Mouse (Mus musculus) embryonic facial prominence, embryonic 10.5 days (tissue): Measurements from ENCODE around the gene Sstr3. TPM values are rescaled to one million over a fixed set of nuclear protein-coding genes. Genes with fewer than 3 reads are reported as not detected.

Experiments used
- DNase-seq: peaks from one replicate; pipeline ENCODE4 v3.0.0-alpha.2; 2017; ENCODE audit warnings: low spot score
- H3K27ac ChIP-seq: fragments of 300-500 bp; sonication (generic); replicated peaks from 2 replicates; pipeline ENCODE4 v1.5.1; 2016; ENCODE audit warnings: mild to moderate bottlenecking
- H3K27me3 ChIP-seq: fragments of 300-500 bp; sonication (generic); replicated peaks from 2 replicates; pipeline ENCODE4 v1.6.1; 2016; ENCODE audit warnings: low read depth, mild to moderate bottlenecking; ENCODE audit not compliant: poor library complexity, severe bottlenecking
- H3K36me3 ChIP-seq: fragments of 300-500 bp; sonication (generic); replicated peaks from 2 replicates; pipeline ENCODE4 v1.6.1; 2016; ENCODE audit warnings: mild to moderate bottlenecking, moderate library complexity
- H3K4me1 ChIP-seq: fragments of 300-500 bp; sonication (generic); 2 replicates; pipeline ENCODE4 v1.6.1; 2016
- H3K4me3 ChIP-seq: fragments of 300-500 bp; sonication (generic); 2 replicates; pipeline ENCODE4 v1.5.1; 2016; ENCODE audit warnings: mild to moderate bottlenecking, moderate library complexity
- H3K9me3 ChIP-seq: fragments of 300-500 bp; sonication (generic); 2 replicates; pipeline ENCODE4 v1.6.1; 2016; ENCODE audit warnings: mild to moderate bottlenecking
- WGBS: fragments of 180-500 bp; shearing (Covaris S2); methylation state at CpG from one replicate; pipeline ENCODE4 v1.1.7; 2016; 5-methylcytosine and 5-hydroxymethylcytosine counted together
- polyA plus RNA-seq: library from polyadenylated mRNA; unstranded; fragments of >200 nt; fragmentation: Nextera tagmentation; extraction: Ambion mirVana; gene quantifications from 2 replicates; pipeline ENCODE4 v1.2.1, GENCODE M21; 2016

The Sstr3 gene
- polyA plus RNA-seq, 1 experiment from 2014 or later = not detected

DNA sequence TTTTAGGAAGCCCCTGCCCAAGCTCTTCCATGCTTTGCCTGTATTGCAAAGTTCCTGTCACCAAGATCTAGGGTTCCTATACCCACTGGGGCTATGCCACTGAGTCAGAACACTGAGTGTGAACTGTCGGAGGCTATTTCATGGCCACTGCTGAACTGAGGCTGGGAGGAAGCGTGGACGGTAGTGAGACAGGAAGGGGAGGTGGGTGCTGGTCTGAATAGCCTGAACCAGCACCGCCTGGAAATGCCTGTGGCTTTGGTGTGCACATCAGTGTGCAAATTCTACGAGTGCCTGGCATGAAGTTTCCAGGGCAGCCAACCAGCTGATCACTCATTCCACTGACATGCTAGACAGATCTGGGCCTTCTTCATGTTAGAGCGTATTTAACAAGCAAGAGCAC lies 22.6 kb downstream of the Sstr3 start:
- H3K36me3 ChIP-seq = no peaks in the 10 kb centered on the region
- H3K27me3 ChIP-seq = no peaks in the 10 kb centered on the region
- DNase-seq = no peak
- WGBS = 80% methylated on average over 6 of the region's 6 CpGs
- peaks cover 45% of the 10 kb centered on the region for H3K4me1 ChIP-seq
- H3K9me3 ChIP-seq = no peaks in the 10 kb centered on the region
- H3K27ac ChIP-seq = no peak overlapping the region
- H3K4me3 ChIP-seq = no peak overlapping the region

DNA sequence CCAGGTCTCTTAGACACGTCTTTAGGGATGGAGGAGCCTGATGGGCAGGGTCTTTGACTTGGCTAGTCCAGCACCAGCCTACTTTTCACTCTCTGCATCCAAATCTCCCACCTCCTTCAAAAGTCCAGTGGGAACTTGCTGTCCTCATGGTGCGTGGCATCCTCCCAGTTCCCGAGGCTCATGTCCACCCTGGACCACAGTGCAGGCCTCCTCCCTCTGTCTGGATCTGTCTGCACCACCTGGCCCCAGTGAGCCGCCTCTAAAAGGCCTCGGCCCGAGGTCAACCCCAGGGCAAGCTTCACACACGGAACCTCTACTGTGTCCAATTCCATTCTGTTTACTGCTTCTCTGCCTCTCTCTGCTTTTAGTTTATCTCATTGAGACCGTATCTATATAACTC lies 23.2 kb downstream of the Sstr3 start:
- DNase-seq = no peak
- H3K4me1 ChIP-seq = peaks cover 51% of the 10 kb centered on the region
- H3K36me3 ChIP-seq = no peaks in the 10 kb centered on the region
- WGBS = 64% methylated on average over 8 of the region's 8 CpGs
- H3K27ac ChIP-seq = no peak overlapping the region
- no peaks in the 10 kb centered on the region for H3K9me3 ChIP-seq
- no peak overlapping the region for H3K4me3 ChIP-seq
- no peaks in the 10 kb centered on the region for H3K27me3 ChIP-seq

DNA sequence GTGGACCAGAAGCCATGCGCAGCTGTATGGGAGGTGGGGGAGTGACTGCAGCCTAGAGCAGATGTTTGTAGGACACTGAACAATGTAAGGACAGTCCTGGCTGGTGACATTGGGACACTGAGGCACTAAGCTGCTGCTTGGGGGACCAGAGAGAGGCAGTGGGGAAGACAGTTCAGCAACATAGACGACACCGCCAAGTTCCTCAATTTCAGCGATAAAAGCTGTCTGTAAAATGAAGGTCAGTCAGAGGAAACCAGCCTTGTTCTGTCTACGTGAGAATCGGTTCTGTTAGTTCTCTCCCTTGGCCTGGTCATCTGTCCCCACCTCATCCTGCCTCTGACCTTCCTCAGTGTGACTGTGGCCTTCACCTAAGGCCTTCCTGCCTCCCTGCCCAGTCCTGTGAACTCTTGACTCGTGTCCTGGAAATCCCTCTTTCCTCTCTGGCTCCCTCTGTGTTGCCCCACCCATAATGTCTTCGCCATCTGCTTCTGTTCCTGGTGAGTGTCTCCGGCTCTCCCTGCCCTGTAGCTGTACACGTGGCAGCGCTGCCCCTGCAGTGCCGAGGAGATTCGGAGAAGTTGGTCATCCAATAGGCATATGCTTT lies 24.3 kb downstream of the Sstr3 start:
- Histone ChIP-seq H3K27me3 (no peaks in the 10 kb centered on the region), H3K4me1 (peaks cover 61% of the 10 kb centered on the region), H3K36me3 (no peaks in the 10 kb centered on the region), H3K27ac (peak overlapping the region; percentile 59), H3K9me3 (no peaks in the 10 kb centered on the region), H3K4me3 (no peak overlapping the region)
- WGBS = 74% methylated on average over 13 of the region's 13 CpGs
- DNase-seq = no peak

- no peaks in the 10 kb centered on the region for H3K27me3 ChIP-seq
- no peak for DNase-seq
- H3K27ac ChIP-seq = no peak overlapping the region
- H3K36me3 ChIP-seq = no peaks in the 10 kb centered on the region
- no peaks in the 10 kb centered on the region for H3K9me3 ChIP-seq
- H3K4me1 ChIP-seq = peaks cover 62% of the 10 kb centered on the region
- WGBS = 59% methylated on average over 7 of the region's 7 CpGs
- H3K4me3 ChIP-seq = no peak overlapping the region
Observed at GRCm38 (mm10) chr15:78518221-78518620, 26.3 kb downstream of the Sstr3 start.

DNA sequence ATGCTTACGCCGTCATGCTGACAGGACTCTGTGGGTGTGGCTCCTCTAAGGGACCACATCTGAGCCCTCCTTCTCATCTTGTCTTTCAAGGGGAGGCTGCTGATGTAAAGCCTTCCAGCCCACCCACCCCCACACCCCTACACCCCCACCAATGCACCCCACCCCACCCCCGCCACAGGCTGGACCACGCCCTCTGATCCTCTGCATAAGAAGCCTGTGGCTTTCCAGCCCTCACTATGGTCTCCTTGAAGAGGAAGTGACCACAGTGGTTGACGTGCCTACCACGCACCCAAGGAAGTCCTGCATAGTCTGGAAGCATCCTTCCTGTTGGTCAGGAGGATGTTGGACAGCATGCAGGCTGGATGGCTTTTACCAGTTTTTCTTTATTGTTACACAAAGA lies 28.7 kb downstream of the Sstr3 start:
- H3K27me3 ChIP-seq = no peaks in the 10 kb centered on the region
- 77% methylated on average over 6 of the region's 6 CpGs for WGBS
- no peaks in the 10 kb centered on the region for H3K9me3 ChIP-seq
- peaks cover 56% of the 10 kb centered on the region for H3K4me1 ChIP-seq
- H3K27ac ChIP-seq = no peak overlapping the region; the same call in 1 of the 2 replicates
- DNase-seq = no peak
- H3K36me3 ChIP-seq = no peaks in the 10 kb centered on the region
- no peak overlapping the region for H3K4me3 ChIP-seq

- peaks cover 54% of the 10 kb centered on the region for H3K4me1 ChIP-seq
- H3K36me3 ChIP-seq = no peaks in the 10 kb centered on the region
- peak; percentile 81 for DNase-seq
- H3K4me3 ChIP-seq = no peak overlapping the region
- peak overlapping the region; percentile 65 for H3K27ac ChIP-seq
- WGBS = 35% methylated on average over 7 of the region's 7 CpGs
- no peaks in the 10 kb centered on the region for H3K9me3 ChIP-seq
- H3K27me3 ChIP-seq = no peaks in the 10 kb centered on the region
Observed at GRCm38 (mm10) chr15:78514393-78515146, 29.9 kb downstream of the Sstr3 start.

- DNase-seq = no peak
- H3K4me3 ChIP-seq = no peak overlapping the region
- H3K27ac ChIP-seq = no peak overlapping the region
- H3K9me3 ChIP-seq = no peaks in the 10 kb centered on the region
- no peaks in the 10 kb centered on the region for H3K27me3 ChIP-seq
- no peaks in the 10 kb centered on the region for H3K36me3 ChIP-seq
- peaks cover 54% of the 10 kb centered on the region for H3K4me1 ChIP-seq
- WGBS = 87% methylated on average over 14 of the region's 14 CpGs
Observed at GRCm38 (mm10) chr15:78513019-78513418, 31.5 kb downstream of the Sstr3 start.

DNA sequence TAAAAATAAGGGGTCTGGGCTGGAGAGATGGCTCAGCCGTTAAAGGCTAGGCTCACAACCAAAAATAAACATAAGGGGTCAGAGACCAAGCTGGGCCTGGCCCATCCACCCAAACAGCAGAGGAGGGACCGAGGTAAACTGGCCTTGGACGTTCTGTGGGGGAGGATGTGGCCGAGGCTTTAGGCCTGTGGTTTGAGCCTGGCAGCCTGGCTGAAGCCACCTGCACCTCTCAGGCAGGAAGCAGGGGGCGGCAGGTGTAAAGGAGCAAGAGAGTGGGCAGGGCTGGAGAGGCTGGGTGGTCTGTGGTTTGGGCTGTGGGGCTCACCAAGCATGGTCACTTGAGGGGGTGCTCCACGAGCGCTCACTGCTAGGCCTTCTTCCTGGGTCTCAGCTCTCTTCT lies 32.5 kb downstream of the Sstr3 start:
- H3K9me3 ChIP-seq = no peaks in the 10 kb centered on the region
- H3K27ac ChIP-seq = no peak overlapping the region
- H3K4me1 ChIP-seq = peaks cover 43% of the 10 kb centered on the region
- no peak for DNase-seq
- H3K36me3 ChIP-seq = no peaks in the 10 kb centered on the region
- H3K4me3 ChIP-seq = no peak overlapping the region
- 81% methylated on average over 7 of the region's 7 CpGs for WGBS
- no peaks in the 10 kb centered on the region for H3K27me3 ChIP-seq

DNA sequence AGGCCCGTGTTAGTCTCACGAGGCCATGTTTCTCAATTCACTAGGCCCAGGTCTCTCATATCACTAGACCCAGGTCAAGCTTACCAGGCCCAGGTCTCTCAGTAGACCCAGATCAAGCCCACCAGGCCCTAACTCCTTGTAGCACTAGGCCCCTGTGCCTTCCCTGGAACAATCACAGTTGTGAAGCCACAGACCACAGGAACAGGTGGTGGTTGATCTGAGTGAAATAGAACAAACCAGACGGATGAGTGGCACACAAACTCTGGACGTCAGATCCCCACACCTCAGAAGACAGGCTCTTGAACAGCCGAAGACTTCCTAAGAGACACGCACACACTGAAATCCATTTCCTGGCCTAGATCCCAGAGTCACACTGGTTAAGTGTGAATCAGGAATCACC lies 33.7 kb downstream of the Sstr3 start:
- H3K4me3 ChIP-seq = no peak overlapping the region
- H3K27ac ChIP-seq = peak overlapping the region; percentile 11; the same call in 1 of the 2 replicates
- 93% methylated on average over 6 of the region's 6 CpGs for WGBS
- H3K27me3 ChIP-seq = no peaks in the 10 kb centered on the region
- H3K4me1 ChIP-seq = peaks cover 31% of the 10 kb centered on the region
- no peak for DNase-seq
- H3K36me3 ChIP-seq = no peaks in the 10 kb centered on the region
- H3K9me3 ChIP-seq = no peaks in the 10 kb centered on the region

DNA sequence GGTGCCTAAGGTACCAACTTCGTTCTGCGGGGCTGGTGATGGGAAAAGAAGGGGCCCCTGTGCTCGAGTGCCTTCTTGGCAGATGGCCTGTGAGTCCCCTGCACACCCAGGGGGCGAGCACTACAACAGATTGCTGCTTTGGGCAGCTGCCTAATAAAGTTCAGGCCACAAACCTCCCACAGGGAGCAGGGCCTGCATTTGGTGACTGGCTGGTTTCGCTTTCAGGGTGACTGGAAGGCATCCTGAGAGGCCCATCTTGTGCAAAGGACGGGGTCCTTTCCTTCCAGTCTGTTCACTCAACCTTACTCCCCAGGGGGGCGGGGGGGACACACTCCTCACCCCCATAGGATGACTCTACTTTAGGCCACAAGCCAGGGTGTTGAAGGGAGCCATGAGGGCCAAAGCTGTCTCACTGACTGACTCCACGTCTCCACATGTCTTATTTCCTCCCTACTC lies 34.3 kb downstream of the Sstr3 start:
- 73% methylated on average over 8 of the region's 8 CpGs for WGBS
- Histone ChIP-seq H3K27me3 (no peaks in the 10 kb centered on the region), H3K36me3 (no peaks in the 10 kb centered on the region), H3K4me1 (peaks cover 26% of the 10 kb centered on the region), H3K4me3 (0 out of 2 replicates have a peak overlapping the region, but pooled peaks have one; percentile 25), H3K27ac (peak overlapping the region; percentile 83), H3K9me3 (no peaks in the 10 kb centered on the region)
- DNase-seq = no peak

DNA sequence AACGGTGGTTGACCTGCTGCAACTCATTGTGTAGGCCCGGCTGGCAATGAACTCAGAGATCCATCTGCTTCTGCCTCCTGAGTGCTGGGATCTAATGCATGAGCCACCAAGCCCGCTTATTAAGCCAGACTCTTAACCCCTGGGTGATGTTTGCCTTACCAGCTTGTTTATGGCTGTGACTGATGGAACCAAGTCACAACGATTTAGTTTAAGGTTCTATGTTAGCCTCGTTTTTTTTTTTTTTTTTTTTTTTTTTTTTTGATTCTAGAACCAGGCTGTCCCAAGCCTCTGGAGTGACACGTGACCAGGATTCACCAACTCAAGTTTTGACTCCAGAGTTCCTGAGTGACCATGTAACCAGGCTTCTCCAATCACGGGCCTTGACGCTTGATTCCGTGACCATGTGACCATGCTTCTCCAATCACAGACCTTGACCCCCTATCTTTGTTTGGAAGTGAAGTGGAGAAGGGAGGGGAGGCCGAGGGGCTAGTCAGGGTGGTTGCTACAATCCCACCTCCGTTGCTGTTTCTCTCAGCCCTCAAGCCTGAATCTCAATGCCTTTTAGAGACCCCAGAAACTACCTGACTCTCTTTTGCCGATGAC lies 35.1 kb downstream of the Sstr3 start:
- 46% methylated on average over 12 of the region's 12 CpGs for WGBS
- H3K4me3 ChIP-seq = 0 out of 2 replicates have a peak overlapping the region, but pooled peaks have one; percentile 25

DNA sequence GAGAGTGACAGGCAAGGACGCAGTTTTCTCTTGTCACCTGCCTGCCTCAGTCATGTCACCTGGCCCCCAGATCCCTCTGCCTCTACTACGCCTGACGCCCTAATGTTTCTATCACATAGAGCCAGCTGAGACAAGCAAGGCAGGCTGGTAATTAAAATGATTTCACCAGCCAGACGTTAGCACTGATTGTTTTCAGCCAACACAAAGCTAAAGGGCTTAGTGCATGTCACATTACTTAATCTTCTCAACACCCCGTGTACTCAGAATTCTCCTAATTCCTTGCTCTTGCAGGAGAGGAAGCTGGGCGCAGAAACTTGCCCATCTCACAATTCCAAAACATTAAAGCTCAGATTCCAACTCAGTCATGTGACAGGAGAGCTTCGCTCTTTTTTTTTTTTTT lies 36.0 kb downstream of the Sstr3 start:
- no peak for DNase-seq
- H3K36me3 ChIP-seq = no peaks in the 10 kb centered on the region
- H3K4me1 ChIP-seq = peaks cover 13% of the 10 kb centered on the region
- H3K4me3 ChIP-seq = no peak overlapping the region
- no peaks in the 10 kb centered on the region for H3K27me3 ChIP-seq
- 70% methylated on average over 7 of the region's 7 CpGs for WGBS
- no peaks in the 10 kb centered on the region for H3K9me3 ChIP-seq
- H3K27ac ChIP-seq = no peak overlapping the region

More for the DNA sequence above, 35.1 kb downstream of the Sstr3 start:
- Histone ChIP-seq H3K36me3 (no peaks in the 10 kb centered on the region), H3K27ac (peak overlapping the region; percentile 83), H3K9me3 (no peaks in the 10 kb centered on the region), H3K27me3 (no peaks in the 10 kb centered on the region), H3K4me1 (peaks cover 18% of the 10 kb centered on the region)
- peak; percentile 60 for DNase-seq

DNA sequence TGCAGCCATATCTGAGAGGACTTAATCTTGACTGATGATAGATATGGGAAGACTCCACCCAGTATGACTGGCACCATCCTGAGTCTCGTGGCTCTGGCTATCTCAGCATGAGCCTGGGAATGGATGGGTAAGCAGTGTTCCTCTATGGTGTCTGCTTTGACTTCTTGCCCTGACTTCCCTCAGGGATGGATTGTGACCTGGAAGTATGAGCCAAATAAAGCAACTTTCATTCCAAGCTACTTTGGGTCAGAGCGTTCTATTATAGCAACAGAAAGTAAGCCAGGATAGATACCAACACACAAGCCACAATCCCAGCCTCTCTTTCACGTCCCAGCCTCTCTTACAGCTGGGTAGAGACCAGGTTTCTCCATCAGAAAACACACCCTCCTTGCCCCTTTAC lies 38.9 kb downstream of the Sstr3 start:
- WGBS = 81% methylated on average over 3 of the region's 3 CpGs
- no peaks in the 10 kb centered on the region for H3K36me3 ChIP-seq
- H3K27me3 ChIP-seq = no peaks in the 10 kb centered on the region

More for the DNA sequence above, 38.9 kb downstream of the Sstr3 start:
- Histone ChIP-seq H3K4me3 (no peak overlapping the region), H3K4me1 (peaks cover 13% of the 10 kb centered on the region), H3K9me3 (no peaks in the 10 kb centered on the region), H3K27ac (no peak overlapping the region)
- DNase-seq = no peak
